Mouse (Mus musculus) stomach, postnatal 0 days (tissue): ENCODE data around the gene Msn. TPM values are rescaled to one million over a fixed set of nuclear protein-coding genes. Genes with fewer than 3 reads are reported as not detected.

Experiments
- ATAC-seq: fragments of 200-750 bp; cut with Nextera tagmentation; 2 replicates; pipeline ENCODE4 v1.8.0; 2017; ENCODE audit not compliant: low FRiP score, low TSS enrichment
- DNase-seq: peaks from one replicate; pipeline ENCODE4 v3.0.0-alpha.2; 2016; ENCODE audit warnings: low spot score
- H3K27ac ChIP-seq: fragments of 300-500 bp; sonication (generic); replicated peaks from 2 replicates; pipeline ENCODE4 v1.5.1; 2014; ENCODE audit warnings: mild to moderate bottlenecking, control low read depth
- H3K27me3 ChIP-seq: fragments of 300-500 bp; sonication (generic); 2 replicates; pipeline ENCODE4 v1.6.1; 2014; ENCODE audit warnings: low read length; ENCODE audit not compliant: control insufficient read depth, insufficient read depth
- H3K36me3 ChIP-seq: fragments of 300-500 bp; sonication (generic); 2 replicates; pipeline ENCODE4 v1.6.1; 2014; ENCODE audit warnings: low read length, mixed read lengths; ENCODE audit not compliant: control insufficient read depth, insufficient read depth
- H3K4me1 ChIP-seq: fragments of 300-500 bp; sonication (generic); replicated peaks from 2 replicates; pipeline ENCODE4 v1.6.1; 2014; ENCODE audit warnings: antibody characterized with exemption; ENCODE audit not compliant: control insufficient read depth, insufficient read depth
- H3K4me2 ChIP-seq: fragments of 300-500 bp; sonication (generic); replicated peaks from 2 replicates; pipeline ENCODE4 v1.6.1; 2014; ENCODE audit warnings: low read depth, mild to moderate bottlenecking, control low read depth, moderate library complexity
- H3K4me3 ChIP-seq: fragments of 300-500 bp; sonication (generic); 2 replicates; pipeline ENCODE4 v1.5.1; 2014; ENCODE audit warnings: low read depth, low read length, control low read depth
- H3K9ac ChIP-seq: fragments of 300-500 bp; sonication (generic); 2 replicates; pipeline ENCODE4 v1.6.1; 2014; ENCODE audit warnings: mild to moderate bottlenecking, low read length, control low read depth, mixed read lengths
- H3K9me3 ChIP-seq: fragments of 300-500 bp; sonication (generic); 2 replicates; pipeline ENCODE4 v1.6.1; 2016; ENCODE audit warnings: low read length; ENCODE audit not compliant: control insufficient read depth
- CTCF ChIP-seq: IDR thresholded peaks from 2 replicates; pipeline ENCODE4 v1.5.1; 2016; ENCODE audit warnings: antibody characterized with exemption, low read depth, mild to moderate bottlenecking, moderate library complexity
- EP300 ChIP-seq: optimal IDR thresholded peaks from 2 replicates; pipeline ENCODE3; 2016; ENCODE audit warnings: antibody characterized with exemption
- WGBS: fragments of 180-500 bp; shearing (Covaris S2); extraction: QIAGEN DNeasy Blood & Tissue Kit; methylation state at CpG from one replicate; pipeline ENCODE4 v1.1.7; 2014; 5-methylcytosine and 5-hydroxymethylcytosine counted together
- polyA plus RNA-seq: library from polyadenylated mRNA; unstranded; fragments of >200 nt; fragmentation: Nextera tagmentation; extraction: Ambion mirVana; gene quantifications from 2 replicates; pipeline ENCODE4 v1.2.1, GENCODE M21; 2015

The Msn gene
- polyA plus RNA-seq, 1 experiment from 2014 or later, result 34.9 TPM

DNA sequence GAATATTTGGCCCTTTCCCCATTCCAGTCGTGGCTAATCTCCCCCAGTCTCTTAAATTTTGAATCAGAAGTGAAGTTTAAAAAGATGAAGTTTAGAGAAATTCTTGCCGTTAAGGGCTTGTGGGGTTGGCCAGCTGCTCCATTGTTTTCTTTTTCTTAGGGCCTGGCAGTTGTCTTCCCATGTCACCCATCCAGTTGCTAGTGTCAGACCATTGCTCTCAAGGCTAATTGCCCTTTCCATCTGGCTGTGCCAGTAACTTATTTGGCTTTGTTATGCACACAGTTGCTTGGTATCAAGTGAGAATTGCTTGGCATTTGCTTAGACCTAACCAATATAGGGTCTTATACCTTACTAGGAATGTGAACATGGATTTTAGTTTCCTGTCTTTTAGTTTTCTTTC, 24.2 kb downstream of the Msn start:
- ATAC-seq, result no peak

DNA sequence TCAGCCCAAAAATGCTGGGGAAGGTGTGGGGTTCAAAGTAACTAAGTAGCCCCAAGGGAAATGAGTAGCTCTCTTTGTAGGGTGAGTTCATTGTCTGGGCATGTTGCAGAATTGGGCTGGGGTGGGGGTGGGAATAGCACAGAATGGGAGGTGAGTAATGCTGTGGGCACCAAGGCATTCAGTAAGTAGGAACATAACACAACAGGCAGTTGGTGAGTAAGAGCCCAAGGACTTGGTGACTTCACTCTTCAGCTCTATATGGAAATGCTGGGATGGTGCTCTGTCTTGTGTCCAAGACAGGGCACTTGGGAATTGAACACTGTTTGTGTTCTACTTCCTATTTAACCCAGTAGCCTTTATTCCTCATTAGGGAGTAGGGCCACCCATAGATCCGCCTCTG, 26.1 kb downstream of the Msn start:
- no peak for TF ChIP-seq EP300
- TF ChIP-seq CTCF, result no peak
- H3K4me3 ChIP-seq, result no peak overlapping the region
- DNase-seq (no peak), ATAC-seq (no peak)
- no peak overlapping the region for H3K27ac ChIP-seq
- no peaks in the 10 kb centered on the region for H3K4me1 ChIP-seq
- H3K36me3 ChIP-seq, result no peaks in the 10 kb centered on the region
- H3K27me3 ChIP-seq, result no peaks in the 10 kb centered on the region
- no peaks in the 10 kb centered on the region for H3K9me3 ChIP-seq
- no peak overlapping the region for H3K4me2 ChIP-seq
- WGBS, result 74% methylated on average over 1 of the region's 1 CpGs
- H3K9ac ChIP-seq, result no peak overlapping the region

More for the DNA sequence above, 24.2 kb downstream of the Msn start:
- Histone ChIP-seq H3K27ac (no peak overlapping the region), H3K4me1 (no peaks in the 10 kb centered on the region), H3K4me3 (no peak overlapping the region), H3K36me3 (no peaks in the 10 kb centered on the region), H3K9me3 (no peaks in the 10 kb centered on the region), H3K4me2 (no peak overlapping the region), H3K9ac (no peak overlapping the region), H3K27me3 (no peaks in the 10 kb centered on the region)
- no peak for TF ChIP-seq CTCF
- no peak for TF ChIP-seq EP300
- 37% methylated on average over 2 of the region's 2 CpGs for WGBS
- no peak for DNase-seq

DNA sequence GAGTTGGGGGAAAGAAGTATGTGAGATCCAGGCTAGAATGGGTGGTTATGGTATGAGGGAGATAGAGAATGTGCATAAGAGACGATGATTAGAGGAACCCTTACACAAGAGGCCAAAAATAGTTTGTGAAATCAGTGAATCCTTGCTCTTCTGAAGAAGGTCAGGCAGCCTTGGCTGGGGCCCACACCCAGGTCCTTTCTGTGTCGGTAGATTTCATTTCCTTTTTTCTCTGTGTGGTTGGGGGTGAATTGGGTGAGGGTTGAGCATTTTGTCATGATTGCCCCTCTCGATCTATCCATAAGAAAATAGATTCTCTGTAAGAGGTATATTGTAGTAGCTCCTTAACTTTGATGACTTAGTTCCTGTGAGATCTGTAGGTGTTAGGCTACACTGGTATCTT, 31.0 kb downstream of the Msn start:
- no peaks in the 10 kb centered on the region for H3K27me3 ChIP-seq
- H3K4me3 ChIP-seq, result no peak overlapping the region
- 83% methylated on average over 3 of the region's 3 CpGs for WGBS
- H3K9me3 ChIP-seq, result no peaks in the 10 kb centered on the region
- no peak for TF ChIP-seq CTCF
- no peak for TF ChIP-seq EP300
- ATAC-seq (no peak), DNase-seq (no peak)
- no peak overlapping the region for H3K27ac ChIP-seq
- no peaks in the 10 kb centered on the region for H3K4me1 ChIP-seq
- no peaks in the 10 kb centered on the region for H3K36me3 ChIP-seq
- no peak overlapping the region for H3K4me2 ChIP-seq
- no peak overlapping the region for H3K9ac ChIP-seq

DNA sequence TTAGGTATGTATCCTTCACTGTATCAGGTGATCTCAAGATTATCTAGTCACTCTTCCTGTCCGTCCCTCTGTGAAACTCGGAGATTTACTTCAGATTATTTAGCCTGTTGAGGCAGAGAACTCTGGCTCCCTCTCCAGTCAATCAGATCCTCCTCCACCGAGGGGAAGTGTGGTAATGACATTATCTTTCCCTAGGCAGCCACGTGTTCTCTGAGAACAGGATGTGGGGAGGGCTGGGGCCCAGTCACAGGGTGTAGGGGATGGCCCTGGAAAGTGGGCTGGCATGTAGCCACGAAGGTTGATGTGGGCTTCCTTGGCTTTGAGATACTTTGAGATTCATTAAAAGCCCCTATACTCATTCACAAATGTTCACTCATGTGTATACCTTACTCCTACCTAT, 34.3 kb downstream of the Msn start:
- H3K27me3 ChIP-seq, result no peaks in the 10 kb centered on the region
- no peak overlapping the region for H3K27ac ChIP-seq
- no peaks in the 10 kb centered on the region for H3K9me3 ChIP-seq
- no peak for TF ChIP-seq EP300
- TF ChIP-seq CTCF, result no peak
- no peak overlapping the region for H3K4me3 ChIP-seq
- H3K4me2 ChIP-seq, result no peak overlapping the region
- ATAC-seq (0 out of 2 replicates have a peak, but pooled peaks have one; percentile 47), DNase-seq (no peak)
- WGBS, result 33% methylated on average over 5 of the region's 5 CpGs
- no peaks in the 10 kb centered on the region for H3K4me1 ChIP-seq
- H3K36me3 ChIP-seq, result no peaks in the 10 kb centered on the region
- no peak overlapping the region for H3K9ac ChIP-seq

GRCm38 (mm10) chrX:96130663-96131062, 34.8 kb downstream of the Msn start:
- TF ChIP-seq EP300 (no peak), CTCF (no peak)
- no peak for DNase-seq
- H3K4me2 ChIP-seq, result no peak overlapping the region

DNA sequence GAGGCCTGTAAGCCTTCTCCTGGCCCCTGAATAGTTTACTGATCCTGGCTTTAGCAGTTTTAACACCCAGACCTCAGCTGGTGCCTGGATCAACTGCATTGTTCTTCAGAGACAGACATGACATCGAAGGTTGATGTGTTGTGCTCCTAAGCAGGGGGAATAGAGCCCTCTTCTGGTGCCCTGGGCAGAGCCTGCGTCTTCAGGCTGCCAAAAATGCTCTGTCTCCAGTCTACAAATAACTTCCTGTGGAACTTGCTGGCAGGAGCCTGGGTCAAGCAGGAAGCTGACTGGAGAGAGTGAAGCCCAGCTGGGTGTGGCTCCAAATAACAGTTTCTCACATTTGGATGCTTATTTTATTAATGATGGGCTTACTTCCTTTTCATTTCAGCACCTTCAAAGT, 37.4 kb downstream of the Msn start:
- no peak overlapping the region for H3K4me3 ChIP-seq
- TF ChIP-seq EP300 (no peak), CTCF (peak; percentile 49)
- H3K9me3 ChIP-seq, result no peaks in the 10 kb centered on the region
- no peaks in the 10 kb centered on the region for H3K36me3 ChIP-seq
- no peak overlapping the region for H3K4me2 ChIP-seq
- no peak for DNase-seq
- H3K27me3 ChIP-seq, result no peaks in the 10 kb centered on the region
- 24% methylated on average over 2 of the region's 2 CpGs for WGBS
- H3K4me1 ChIP-seq, result no peaks in the 10 kb centered on the region
- no peak overlapping the region for H3K27ac ChIP-seq
- ATAC-seq, result no peak
- no peak overlapping the region for H3K9ac ChIP-seq

More at GRCm38 (mm10) chrX:96130663-96131062, 34.8 kb downstream of the Msn start:
- no peak for ATAC-seq
- Histone ChIP-seq H3K4me3 (no peak overlapping the region), H3K36me3 (no peaks in the 10 kb centered on the region), H3K4me1 (no peaks in the 10 kb centered on the region), H3K27ac (no peak overlapping the region), H3K27me3 (no peaks in the 10 kb centered on the region), H3K9me3 (no peaks in the 10 kb centered on the region), H3K9ac (no peak overlapping the region)
- 48% methylated on average over 6 of the region's 6 CpGs for WGBS
